Mouse (Mus musculus) cerebellum, adult 2 months (tissue): Measurements from ENCODE around the gene Ppp6r1. TPM values are rescaled to one million over a fixed set of nuclear protein-coding genes. Genes with fewer than 3 reads are reported as not detected.

Experiments used
- DNase-seq, 2 experiments: peaks; one replicate each; pipeline ENCODE4 v3.0.0; 2021
- H3K27ac ChIP-seq: fragments of 200-500 bp; 2 replicates; pipeline ENCODE4 v1.5.1; 2012; ENCODE audit warnings: low read length, control low read depth, inconsistent platforms; ENCODE audit not compliant: insufficient read depth
- H3K27me3 ChIP-seq: fragments of 200-500 bp; 2 replicates; pipeline ENCODE4 v1.6.1; 2012; ENCODE audit warnings: inconsistent platforms, mild to moderate bottlenecking, low read length, moderate library complexity; ENCODE audit not compliant: control insufficient read depth, insufficient read depth
- H3K4me1 ChIP-seq: fragments of 200-500 bp; 2 replicates; pipeline ENCODE4 v1.6.1; 2011; ENCODE audit warnings: low read length; ENCODE audit not compliant: control insufficient read depth, insufficient read depth
- H3K4me3 ChIP-seq: fragments of 200-500 bp; replicated peaks from 2 replicates; pipeline ENCODE3; 2011; ENCODE audit warnings: mild to moderate bottlenecking, low read depth, low read length, control low read depth; ENCODE audit not compliant: insufficient read depth
- CTCF ChIP-seq: fragments of 200-500 bp; IDR thresholded peaks from 2 replicates; pipeline ENCODE4 v1.5.1; 2011; ENCODE audit warnings: low read depth, mild to moderate bottlenecking, control low read depth, low read length, moderate library complexity, borderline replicate concordance; ENCODE audit not compliant: insufficient read depth
- POLR2A ChIP-seq: fragments of 200-500 bp; IDR thresholded peaks from 2 replicates; pipeline ENCODE4 v1.6.1; 2011; ENCODE audit warnings: low read length, control low read depth, borderline replicate concordance; ENCODE audit not compliant: insufficient read depth
- WGBS: fragments of 180-500 bp; shearing (Covaris S2); methylation state at CpG from one replicate; pipeline ENCODE4 v1.1.7; 2018; 5-methylcytosine and 5-hydroxymethylcytosine counted together
- polyA plus RNA-seq: library from polyadenylated mRNA; depleted of rRNA; stranded (reverse); fragments of >200 nt; gene quantifications from 2 replicates; pipeline ENCODE4 v1.2.3, GENCODE M21; 2012

Ppp6r1 gene
- polyA plus RNA-seq, 1 experiment: 130 TPM

DNA sequence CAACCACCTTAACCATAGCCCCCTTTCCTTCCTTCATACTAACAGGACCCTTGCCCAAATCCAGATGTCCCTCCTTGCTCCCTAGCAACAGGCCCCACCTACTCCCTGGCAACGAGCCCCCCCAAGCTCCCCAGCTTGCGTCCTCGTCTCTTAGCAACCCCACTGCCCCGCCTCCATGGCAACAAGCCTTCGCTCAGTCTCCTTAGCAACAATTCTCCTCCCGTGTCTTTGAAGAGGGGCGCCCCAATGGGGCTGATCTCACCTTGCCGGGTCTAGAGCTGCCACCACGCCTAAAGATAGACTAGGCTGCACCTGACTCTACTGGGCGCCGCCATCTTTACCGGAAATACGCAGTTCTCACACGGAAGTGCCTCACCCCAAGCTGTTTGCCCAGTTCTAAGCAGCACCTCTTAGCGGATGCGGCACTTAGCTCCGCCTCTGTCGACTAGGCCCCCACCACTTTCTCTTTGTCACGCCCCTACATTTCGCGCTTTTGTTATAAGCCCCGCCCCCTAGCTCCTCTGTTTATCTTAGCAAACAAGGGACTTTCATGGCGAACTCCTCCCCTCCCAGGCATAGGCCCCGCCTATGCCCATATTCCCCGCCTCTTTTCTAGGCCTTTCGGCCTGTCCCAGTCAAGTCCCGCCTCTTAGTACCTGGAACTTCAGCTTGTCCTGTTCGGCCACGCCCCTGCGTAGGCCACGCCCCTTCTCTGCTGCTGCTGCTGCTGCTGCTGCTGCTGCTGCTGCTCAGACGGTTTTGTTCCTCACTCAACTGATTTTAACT is 26.0 kb upstream of the Ppp6r1 start, which contains the start of gene Hspbp1:
TSS of gene Hspbp1 (minus strand) at position 437 of the 786 bp plus-strand sequence.
- DNase-seq: peak; percentile 91 to 92
- under 1% methylated on average over 32 of the region's 32 CpGs for whole genome bisulfite sequencing

DNA sequence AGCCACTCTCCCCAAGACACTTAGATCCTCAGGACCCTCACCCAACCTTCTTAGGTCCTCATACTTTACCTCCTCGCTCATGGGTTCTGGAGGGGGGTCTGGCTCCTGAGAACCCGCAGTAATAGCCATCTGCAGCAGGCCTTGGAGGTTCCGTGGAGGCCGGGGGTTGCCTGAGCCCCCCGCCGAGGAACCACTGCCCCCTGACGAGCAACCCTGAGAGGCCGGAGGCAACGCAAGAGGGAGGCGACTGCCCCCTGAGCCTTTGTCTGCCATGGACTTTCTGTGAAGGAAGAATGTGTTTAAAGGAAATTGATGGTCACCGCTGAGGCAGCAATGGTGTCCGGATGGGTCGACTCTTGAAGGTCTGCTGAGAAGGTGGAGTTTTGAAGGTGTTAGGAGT is 25.4 kb upstream of the Ppp6r1 start:
- DNase-seq: no peak
- peaks cover 4% of the 10 kb centered on the region; the same call in 1 of the 2 replicates for H3K4me1 ChIP-seq
- H3K4me3 ChIP-seq: peak overlapping the region; percentile 90
- 0 out of 2 replicates have a peak overlapping the region, but pooled peaks have one; percentile 19 for H3K27ac ChIP-seq
- 1% methylated on average over 13 of the region's 13 CpGs for WGBS
- no peaks in the 10 kb centered on the region for H3K27me3 ChIP-seq
- TF ChIP-seq CTCF: no peak
- TF ChIP-seq POLR2A: no peak

More for the DNA sequence above, 26.0 kb upstream of the Ppp6r1 start, which contains the start of gene Hspbp1:
- TF ChIP-seq CTCF (no peak), POLR2A (peak; percentile 41; the same call in 1 of the 2 replicates)
- H3K4me1 ChIP-seq: peaks cover 4% of the 10 kb centered on the region; the same call in 1 of the 2 replicates
- H3K4me3 ChIP-seq: peak within 1 kb of the TSS; percentile 90
- H3K27ac ChIP-seq: peak within 1 kb of the TSS; percentile 19; the same call in 1 of the 2 replicates
- no peaks in the 10 kb centered on the region for H3K27me3 ChIP-seq

DNA sequence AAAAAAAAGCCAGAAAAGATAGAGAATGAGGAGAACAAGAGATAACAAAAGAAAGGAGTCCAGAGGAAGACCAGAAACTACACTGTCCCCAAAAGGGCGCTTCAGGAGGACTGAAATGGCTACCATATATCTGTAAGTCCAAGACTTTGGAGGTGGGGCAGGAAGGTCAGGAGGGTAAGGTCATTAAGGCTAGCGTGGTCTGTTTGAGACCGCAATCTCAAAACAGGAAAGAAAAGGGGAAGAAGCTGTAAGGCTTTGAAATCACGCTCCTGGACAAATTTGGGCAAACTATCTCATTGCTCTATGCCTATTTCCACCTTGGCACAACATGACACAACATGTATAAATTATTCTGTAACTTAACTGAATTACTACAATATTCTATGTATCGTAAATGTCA is 24.5 kb upstream of the Ppp6r1 start:
- WGBS: 94% methylated on average over 5 of the region's 5 CpGs
- no peak for TF ChIP-seq CTCF
- TF ChIP-seq POLR2A: no peak
- no peak for DNase-seq
- no peaks in the 10 kb centered on the region for H3K27me3 ChIP-seq
- H3K27ac ChIP-seq: no peak overlapping the region
- H3K4me3 ChIP-seq: no peak overlapping the region
- peaks cover 4% of the 10 kb centered on the region; the same call in 1 of the 2 replicates for H3K4me1 ChIP-seq

- TF ChIP-seq POLR2A: no peak
- TF ChIP-seq CTCF: no peak
- Histone ChIP-seq H3K4me1 (no peaks in the 10 kb centered on the region), H3K27me3 (no peaks in the 10 kb centered on the region), H3K27ac (no peak overlapping the region), H3K4me3 (no peak overlapping the region)
- no peak for DNase-seq
- WGBS: 91% methylated on average over 7 of the region's 7 CpGs
Measured at GRCm38 (mm10) chr7:4675200-4675599, 16.4 kb upstream of the Ppp6r1 start.

DNA sequence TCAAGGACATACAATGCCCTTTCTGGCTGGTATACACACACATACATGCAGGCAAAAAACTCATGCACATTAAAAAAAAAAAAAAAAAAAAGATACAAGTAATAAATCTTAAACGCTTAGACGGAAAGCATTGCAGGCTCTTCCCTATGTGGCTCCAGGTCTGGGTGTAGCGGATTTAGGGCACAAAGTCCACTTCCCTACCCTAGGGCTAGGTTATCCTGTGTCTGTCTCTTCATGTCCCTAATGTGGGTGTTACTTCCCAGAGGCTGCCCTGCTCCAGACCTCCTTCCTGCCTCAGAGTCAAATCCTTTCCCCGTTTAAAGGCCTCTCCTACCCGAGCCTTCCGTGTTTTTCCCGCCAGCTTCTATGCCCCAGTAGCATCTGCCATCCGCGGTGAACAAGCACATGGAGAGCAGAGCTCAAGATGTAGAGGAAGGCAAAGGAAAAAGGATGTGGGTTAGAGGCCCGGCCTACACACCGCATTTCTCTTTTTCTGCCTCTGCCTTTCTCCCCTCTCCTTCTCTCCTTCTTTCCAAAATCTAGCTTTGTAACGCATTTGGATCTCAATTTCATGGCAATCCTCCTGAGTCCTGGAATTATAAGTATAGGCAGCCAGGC is 15.4 kb upstream of the Ppp6r1 start:
- DNase-seq: no peak
- Histone ChIP-seq H3K27ac (no peak overlapping the region), H3K4me3 (no peak overlapping the region), H3K27me3 (no peaks in the 10 kb centered on the region), H3K4me1 (no peaks in the 10 kb centered on the region)
- TF ChIP-seq POLR2A (no peak), CTCF (no peak)
- 91% methylated on average over 12 of the region's 12 CpGs for WGBS

- no peaks in the 10 kb centered on the region for H3K27me3 ChIP-seq
- no peaks in the 10 kb centered on the region for H3K4me1 ChIP-seq
- 62% methylated on average over 4 of the region's 4 CpGs for whole genome bisulfite sequencing
- H3K27ac ChIP-seq: no peak overlapping the region
- TF ChIP-seq CTCF: no peak
- no peak for TF ChIP-seq POLR2A
- DNase-seq: no peak
- H3K4me3 ChIP-seq: no peak overlapping the region
Measured at GRCm38 (mm10) chr7:4671956-4672355, 13.1 kb upstream of the Ppp6r1 start.

GRCm38 (mm10) chr7:4670655-4671255 is 11.9 kb upstream of the Ppp6r1 start:
- H3K27me3 ChIP-seq: no peaks in the 10 kb centered on the region
- TF ChIP-seq POLR2A (no peak), CTCF (no peak)
- H3K27ac ChIP-seq: no peak overlapping the region
- DNase-seq: no peak
- 82% methylated on average over 8 of the region's 8 CpGs for WGBS
- no peak overlapping the region for H3K4me3 ChIP-seq
- no peaks in the 10 kb centered on the region for H3K4me1 ChIP-seq

- no peak for DNase-seq
- Histone ChIP-seq H3K27me3 (no peaks in the 10 kb centered on the region), H3K27ac (no peak overlapping the region), H3K4me1 (no peaks in the 10 kb centered on the region), H3K4me3 (no peak overlapping the region)
- WGBS: 98% methylated on average over 9 of the region's 9 CpGs
- TF ChIP-seq CTCF (no peak), POLR2A (no peak)
Measured at GRCm38 (mm10) chr7:4669156-4669555, 10.3 kb upstream of the Ppp6r1 start.
